ENCODE assay signal across 27 mouse cellular contexts in the genomic region with DNA sequence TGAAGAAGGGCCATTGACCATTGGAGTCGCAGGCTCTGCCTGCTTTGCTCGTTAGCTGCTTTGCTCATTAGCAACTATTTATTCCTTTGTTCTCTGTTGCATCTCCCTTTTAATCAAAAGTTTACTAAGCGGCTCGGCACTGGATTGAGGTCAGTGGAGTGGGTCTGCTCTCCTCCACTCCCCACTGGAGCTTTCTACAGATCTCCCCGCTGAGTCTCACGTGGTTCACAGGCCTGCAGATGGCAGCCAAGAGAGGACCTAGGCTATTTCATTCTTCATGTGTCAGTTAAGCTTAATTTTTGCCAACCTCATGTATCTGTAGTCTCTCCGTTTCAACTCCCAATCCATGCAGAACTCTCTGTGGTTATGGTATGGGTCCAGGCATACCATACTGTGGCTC. TPM values are rescaled to one million over a fixed set of nuclear protein-coding genes. Genes with fewer than 3 reads are reported as not detected.
"Had no signal": no experiment of that assay in that cellular context is flagged by ENCODE, and none has a peak within 500 bp of the region (broad histone marks: within the 10 kb centered on the region; RNA-seq: fewer than 3 reads in every experiment).

No protein-coding gene starts in this region.

- H3K9me3 ChIP-seq: kidney, embryonic 15.5 days; liver, embryonic 13.5 days; neural tube, embryonic 13.5 days had no signal

- H3K4me1 ChIP-seq: kidney, embryonic 15.5 days; liver, embryonic 13.5 days; neural tube, embryonic 13.5 days had no signal

- H3K27ac ChIP-seq: kidney, embryonic 15.5 days; left cerebral cortex, adult 2 months; liver, embryonic 13.5 days; neural tube, embryonic 13.5 days had no signal

- H3K27me3 ChIP-seq: liver, embryonic 13.5 days had no signal

- H3K9ac ChIP-seq: kidney, embryonic 15.5 days; liver, embryonic 13.5 days; neural tube, embryonic 13.5 days had no signal

- H3K4me3 ChIP-seq: kidney, embryonic 15.5 days; left cerebral cortex, adult 2 months; liver, embryonic 13.5 days; myocyte; neural tube, embryonic 13.5 days had no signal

- ATAC-seq: intestine, embryonic 16.5 days had no signal

- H3K36me3 ChIP-seq: kidney, embryonic 15.5 days; liver, embryonic 13.5 days; neural tube, embryonic 13.5 days had no signal

- H3K4me2 ChIP-seq: kidney, embryonic 15.5 days; liver, embryonic 13.5 days; midbrain, embryonic 11.5 days; neural tube, embryonic 13.5 days had no signal

- DNase-seq: kidney, adult 2 months; kidney, postnatal 14 days; kidney, postnatal 4 days; layer of hippocampus, postnatal 36 days; liver, embryonic 13.5 days; lung, adult 2 months; lung, postnatal 14 days; lung, postnatal 4 days; midbrain, embryonic 14.5 days; right cerebral cortex, adult 18-20 months; right cerebral cortex, postnatal 14 days; right cerebral cortex, postnatal 4 days; thymus, postnatal 25 days had no signal

RNA-seq across cellular contexts. Expression of gene Lmx1a, which starts 16.5 kb away (rescaled TPM):
- total RNA-seq: left cerebral cortex, adult 2 months; left cerebral cortex, postnatal 10 days; left cerebral cortex, postnatal 36 days; liver, adult 2 months; megakaryocyte progenitor cell, adult 5-6 weeks; megakaryocyte-erythroid progenitor cell, adult 5-6 weeks; monocyte, adult 5-6 weeks; neutrophil, adult 5-6 weeks had no signal
- polyA plus RNA-seq: liver, adult 2 months; lung, adult 2 months; lung, embryonic 16.5 days; myocyte had no signal
